Mouse (Mus musculus) retina, adult 2 months (tissue): ENCODE results near the gene Fgfr2.
A peak's percentile ranks its signal among the peaks of the same experiment; 100 is the strongest.

ENCODE experiments used
- DNase-seq: peaks from one replicate; pipeline ENCODE4 v3.0.0-alpha.2; 2012; ENCODE audit warnings: low read depth, low spot score

Fgfr2 gene

DNA sequence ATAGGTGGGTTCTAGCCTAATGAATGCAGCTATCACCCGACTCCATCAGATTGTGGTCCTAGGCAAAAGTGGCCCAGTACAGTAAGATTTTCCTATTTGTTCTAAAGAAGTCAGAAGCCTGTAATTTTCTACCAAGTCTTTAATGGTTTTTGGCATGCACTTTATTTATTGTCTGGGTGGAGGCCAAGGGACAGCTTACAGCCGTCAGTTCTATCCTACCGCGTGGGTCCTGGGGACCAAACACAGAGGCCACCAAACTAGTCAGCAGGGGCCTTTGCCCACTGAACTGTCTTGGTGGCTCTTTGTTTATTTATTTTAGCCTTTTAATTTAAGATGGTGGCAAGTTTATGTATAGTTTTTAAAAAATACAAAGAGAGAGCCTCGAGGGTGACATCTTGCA lies 2544.5 kb downstream of the Fgfr2 start:
- no peak for DNase-seq

- no peak for DNase-seq
Observed at GRCm38 (mm10) chr7:130578066-130578465, 2545.1 kb downstream of the Fgfr2 start.

DNA sequence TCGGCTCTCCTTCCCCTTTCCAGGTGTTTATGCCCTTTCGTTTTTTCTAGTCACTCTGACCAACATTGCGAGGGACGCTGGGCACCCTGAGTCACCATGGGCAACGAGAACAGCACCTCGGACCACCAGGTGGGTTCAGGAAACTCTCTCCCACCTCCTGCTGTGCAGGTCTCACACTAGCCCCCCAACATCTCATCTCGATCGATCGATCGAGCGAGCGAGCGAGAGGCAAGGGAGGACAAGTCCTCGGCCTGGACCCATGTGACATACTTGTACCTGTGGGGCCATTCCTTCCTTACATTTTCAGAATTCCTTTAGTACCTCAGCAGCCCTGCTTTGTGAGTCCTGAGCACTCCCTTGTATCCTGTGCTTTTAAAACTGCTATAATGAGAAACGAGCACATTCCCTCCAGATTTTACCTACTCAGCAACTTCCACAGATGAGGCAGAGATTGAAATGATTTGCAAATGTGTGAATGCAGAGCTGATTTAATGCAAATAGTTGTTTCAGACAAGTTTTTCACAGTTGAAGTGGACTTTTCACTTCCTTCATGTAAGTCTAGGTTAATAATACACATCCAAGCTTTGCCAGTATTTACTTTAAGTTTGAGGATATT lies 2545.7 kb downstream of the Fgfr2 start, which contains the start of gene Tacc2:
Gene Tacc2 (plus strand): TSS at position 51 of the 616 bp plus-strand sequence.
- DNase-seq: no peak

GRCm38 (mm10) chr7:130576981-130577380 lies 2546.2 kb downstream of the Fgfr2 start:
- DNase-seq: no peak

- no peak for DNase-seq
Observed at GRCm38 (mm10) chr7:130574211-130574991, 2548.7 kb downstream of the Fgfr2 start.

GRCm38 (mm10) chr7:130573746-130574145 lies 2549.4 kb downstream of the Fgfr2 start:
- DNase-seq: no peak

- no peak for DNase-seq
Observed at GRCm38 (mm10) chr7:130572821-130573220, 2550.3 kb downstream of the Fgfr2 start, which contains the start of gene Nsmce4a. TSS of gene Nsmce4a (minus strand) at chr7:130573118.

DNA sequence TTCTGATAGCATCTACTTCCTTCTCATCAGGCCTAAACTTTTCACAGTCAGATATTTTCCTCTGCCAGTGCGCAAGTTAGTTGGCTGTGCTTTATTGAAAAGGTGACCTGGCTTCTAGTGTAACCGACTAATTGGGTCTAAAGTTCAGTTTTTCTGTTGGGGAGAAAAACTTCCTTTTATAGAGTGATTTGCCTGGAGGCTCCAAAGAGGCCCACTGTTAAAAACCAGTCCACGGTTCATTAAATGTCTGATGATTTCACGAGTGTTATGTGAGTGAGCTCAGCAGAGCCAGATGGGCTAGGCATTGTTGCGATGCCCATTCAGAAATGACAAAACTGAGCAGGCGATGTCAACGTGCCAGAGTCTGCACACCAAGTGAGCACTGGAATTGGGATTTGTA lies 2552.7 kb downstream of the Fgfr2 start:
- DNase-seq: no peak

DNA sequence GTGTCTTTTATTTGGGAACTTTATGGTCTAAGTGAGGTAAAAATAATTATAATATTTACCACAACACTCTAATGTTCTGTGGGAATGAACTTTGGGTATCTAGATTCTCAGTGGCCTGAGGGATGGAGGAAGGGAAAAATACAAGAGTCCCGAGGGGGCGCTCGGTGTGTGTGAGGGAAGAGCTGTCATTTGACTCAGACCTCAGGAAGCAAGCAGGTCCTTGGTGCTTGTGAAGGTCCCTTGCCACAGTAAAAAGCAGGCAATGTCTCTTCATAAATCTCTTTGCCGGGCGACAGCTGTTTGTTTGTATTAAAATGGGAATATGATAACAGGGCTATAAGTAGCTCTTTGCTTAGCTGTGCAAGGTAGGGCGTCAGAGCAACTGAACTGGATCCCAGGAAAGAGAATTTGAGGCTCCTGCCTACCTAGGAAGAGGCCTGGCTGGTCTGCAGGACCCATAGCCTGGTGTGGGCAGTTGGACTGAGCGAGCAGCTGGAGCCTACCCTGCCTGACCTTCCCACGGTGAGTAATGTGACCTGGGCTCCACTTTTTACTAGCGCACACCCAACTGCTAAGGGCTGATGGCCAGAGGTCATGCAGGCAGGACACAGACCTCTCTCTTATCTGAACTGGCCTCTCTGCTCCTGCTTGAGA lies 2554.2 kb downstream of the Fgfr2 start:
- DNase-seq: no peak

DNA sequence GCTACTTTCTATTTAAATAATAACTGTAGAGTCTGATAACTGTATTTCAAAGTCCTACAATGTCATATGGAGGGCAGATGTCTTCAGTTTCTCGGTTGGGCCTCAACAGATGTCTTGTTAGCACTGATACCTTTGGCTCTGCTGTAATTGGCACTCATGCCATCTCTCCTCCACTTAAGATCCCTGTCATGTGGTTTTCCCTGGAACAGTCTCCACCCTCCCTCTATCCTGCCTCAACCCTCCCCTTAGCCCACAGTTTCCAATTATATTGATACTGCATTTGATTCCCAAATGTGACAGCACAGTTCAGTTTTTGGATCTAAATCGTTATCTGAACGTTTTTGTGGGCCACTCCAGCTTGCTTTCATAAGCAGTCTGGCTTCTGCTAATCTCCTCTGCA lies 2558.6 kb downstream of the Fgfr2 start:
- no peak for DNase-seq

- DNase-seq: no peak
Observed at GRCm38 (mm10) chr7:130563880-130564279, 2559.3 kb downstream of the Fgfr2 start.

DNA sequence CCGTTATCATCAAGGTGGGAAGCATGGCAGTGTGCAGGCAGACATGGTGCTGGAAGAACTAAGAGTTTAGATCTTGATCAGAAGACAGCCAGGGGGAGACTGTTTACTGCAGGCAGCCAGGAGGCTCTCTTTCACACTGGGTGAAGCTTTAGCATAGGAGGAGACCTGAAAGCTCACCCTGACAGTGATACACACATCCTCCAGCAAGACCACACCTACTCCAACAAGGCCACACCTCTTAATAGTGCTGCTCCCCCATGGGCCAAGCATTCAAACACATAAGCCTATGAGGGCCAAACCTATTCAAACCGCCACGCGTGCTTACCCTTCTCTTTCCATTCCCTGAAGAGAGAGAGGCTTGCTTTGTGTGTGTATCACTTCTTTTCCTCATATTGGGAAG lies 2559.9 kb downstream of the Fgfr2 start:
- no peak for DNase-seq

GRCm38 (mm10) chr7:130560933-130561332 lies 2562.2 kb downstream of the Fgfr2 start:
- no peak for DNase-seq

GRCm38 (mm10) chr7:130558592-130558991 lies 2564.6 kb downstream of the Fgfr2 start:
- DNase-seq: no peak

DNA sequence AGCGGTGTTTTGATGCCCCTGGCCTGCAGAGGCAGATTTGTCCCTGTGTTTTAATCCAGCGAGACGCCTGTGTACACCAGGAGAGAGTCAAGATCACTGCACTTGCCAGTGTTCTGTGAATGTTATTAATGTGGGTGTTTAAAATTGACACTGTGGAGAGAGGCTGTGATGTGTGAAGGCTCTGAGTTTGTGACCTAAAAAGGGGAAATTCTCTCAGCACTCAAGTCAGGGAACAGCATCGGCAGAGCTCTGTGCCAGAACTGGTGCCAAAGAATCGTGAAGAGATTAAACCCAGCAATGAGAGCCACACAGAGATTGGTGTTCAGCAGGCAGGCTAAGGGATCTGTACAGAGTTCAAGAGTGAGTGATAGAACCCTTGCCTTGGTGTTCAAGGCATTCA lies 2567.6 kb downstream of the Fgfr2 start:
- DNase-seq: no peak

- DNase-seq: no peak
Observed at GRCm38 (mm10) chr7:130553321-130553720, 2569.8 kb downstream of the Fgfr2 start.

- no peak for DNase-seq
Observed at GRCm38 (mm10) chr7:130552780-130553179, 2570.4 kb downstream of the Fgfr2 start.

- no peak for DNase-seq
Observed at GRCm38 (mm10) chr7:130547635-130548175, 2575.4 kb downstream of the Fgfr2 start.

GRCm38 (mm10) chr7:130546791-130547484 lies 2576.2 kb downstream of the Fgfr2 start:
- DNase-seq: peak; percentile 76

DNA sequence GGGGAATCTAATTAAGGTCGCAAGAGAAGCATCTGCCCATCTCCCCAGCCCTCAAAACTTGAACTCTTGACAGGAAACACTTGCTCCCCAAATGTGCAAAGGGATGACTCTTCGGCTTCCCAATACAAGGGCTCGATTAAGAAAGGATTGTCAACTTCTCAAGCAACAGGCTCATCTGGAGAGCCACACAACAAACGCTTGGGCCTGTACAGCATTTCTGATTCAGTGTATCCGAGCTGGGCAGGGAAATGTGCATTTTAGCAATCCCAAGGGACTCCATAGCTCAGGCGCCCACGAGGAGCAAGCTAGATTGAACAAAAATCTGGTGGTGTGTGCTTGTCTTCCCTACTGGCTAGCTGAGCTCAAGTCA lies 2576.7 kb downstream of the Fgfr2 start:
- DNase-seq: no peak

GRCm38 (mm10) chr7:130545893-130546292 lies 2577.3 kb downstream of the Fgfr2 start:
- no peak for DNase-seq

DNA sequence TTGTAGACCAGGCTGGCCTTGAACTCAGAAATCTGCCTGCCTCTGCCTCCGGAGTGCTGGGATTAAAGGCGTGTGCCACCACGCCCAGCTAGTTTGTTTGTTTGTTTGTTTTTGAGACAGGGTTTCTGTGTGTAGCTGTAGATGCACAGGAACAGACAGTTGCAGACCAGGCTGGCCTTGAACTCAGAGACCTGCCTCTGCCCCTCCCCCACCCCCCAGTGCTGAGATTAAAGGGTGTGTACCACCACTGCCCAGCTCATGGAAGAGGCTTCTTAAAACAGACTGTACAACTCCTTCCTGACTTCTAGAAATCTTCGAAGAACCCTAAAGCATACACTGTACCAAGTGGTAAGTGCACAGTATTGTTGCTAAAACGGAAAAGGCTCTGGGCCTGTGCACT lies 2577.7 kb downstream of the Fgfr2 start:
- no peak for DNase-seq
